Mouse (Mus musculus) bone marrow macrophage, adult 2 months (primary cell): ENCODE data around the gene Ormdl2.

ENCODE experiments used
- CTCF ChIP-seq: IDR thresholded peaks from 2 replicates; pipeline ENCODE4 v1.5.1; 2012; ENCODE audit warnings: low read depth, mild to moderate bottlenecking, low read length, moderate library complexity
- POLR2A ChIP-seq: IDR thresholded peaks from 2 replicates; pipeline ENCODE4 v1.6.1; 2012; ENCODE audit warnings: mild to moderate bottlenecking, low read depth, low read length, borderline replicate concordance

DNA sequence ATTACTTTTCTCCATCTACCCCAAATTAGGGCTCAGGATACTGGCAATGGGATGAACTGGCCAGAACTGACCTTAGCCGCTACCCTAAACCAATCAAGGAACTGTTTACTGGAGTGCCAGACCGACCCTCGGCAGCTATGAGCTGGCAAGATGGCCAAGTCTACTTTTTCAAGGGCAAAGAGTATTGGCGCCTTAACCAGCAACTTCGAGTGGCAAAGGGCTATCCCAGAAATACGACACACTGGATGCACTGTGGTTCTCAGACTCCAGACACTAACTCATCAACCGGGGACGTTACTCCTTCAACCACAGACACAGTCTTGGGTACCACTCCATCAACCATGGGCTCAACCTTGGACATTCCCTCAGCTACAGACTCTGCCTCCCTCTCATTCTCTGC, 22.8 kb downstream of the Ormdl2 start:
- no peak for TF ChIP-seq CTCF
- TF ChIP-seq POLR2A, result no peak
